Mouse (Mus musculus) thymus, adult 2 months (tissue): ENCODE data around the gene Mapkapk3.

ENCODE experiments used
- CTCF ChIP-seq: fragments of 200-500 bp; IDR thresholded peaks from 2 replicates; pipeline ENCODE4 v1.5.1; 2012; ENCODE audit warnings: mild to moderate bottlenecking, control low read depth, low read length, moderate library complexity, borderline replicate concordance; ENCODE audit not compliant: control insufficient read depth, poor library complexity, insufficient read depth; ENCODE audit errors: extremely low read depth
- POLR2A ChIP-seq: fragments of 200-500 bp; IDR thresholded peaks from 2 replicates; pipeline ENCODE4 v1.6.1; 2012; ENCODE audit warnings: mild to moderate bottlenecking, low read length, control low read depth, moderate library complexity; ENCODE audit not compliant: control insufficient read depth, poor library complexity, insufficient read depth; ENCODE audit errors: extremely low read depth

DNA sequence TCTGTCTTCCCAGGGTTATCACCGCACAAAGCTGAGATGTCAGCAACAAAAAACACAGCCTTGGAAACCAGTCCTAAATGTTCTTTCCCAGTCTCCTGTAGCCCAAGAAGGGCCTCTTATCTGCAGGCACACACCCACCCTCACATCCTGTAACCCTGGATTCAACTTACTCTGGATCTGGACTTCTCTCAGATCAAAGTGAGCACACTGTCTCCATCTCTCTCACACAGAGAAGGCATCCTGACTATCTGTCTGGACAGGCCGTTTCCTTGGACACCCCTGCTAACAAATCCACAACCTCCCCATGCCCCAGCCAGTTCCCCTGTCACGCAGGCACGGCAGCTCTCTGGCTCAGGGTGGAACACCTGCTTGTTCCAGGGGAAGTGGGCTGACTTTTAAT, 17.4 kb downstream of the Mapkapk3 start:
- TF ChIP-seq POLR2A = no peak
- TF ChIP-seq CTCF = no peak
